Mouse (Mus musculus): ENCODE measurements at regions not wholly inside any gene's neighbourhood (a gene's known extent, or its start where the extent isn't known, plus 50 kb on each side); places are given as distances from the start of the nearest gene placed in this dataset.

- no peak overlapping the region for H3K4me3 ChIP-seq (replicated peaks; ENCODE audit: low read length)
- no peak overlapping the region for H3K27ac ChIP-seq
- H3K36me3 ChIP-seq (replicated peaks; ENCODE audit: control insufficient read depth, insufficient read depth) = no peaks in the 10 kb centered on the region
- no peaks in the 10 kb centered on the region for H3K9me3 ChIP-seq (ENCODE audit: control insufficient read depth, low read length)
- 88% methylated on average over 8 of the region's 8 CpGs for WGBS
- H3K4me1 ChIP-seq (replicated peaks; ENCODE audit: control insufficient read depth, insufficient read depth, low read length) = no peaks in the 10 kb centered on the region
- DNase-seq (ENCODE audit: low spot score) (no peak), ATAC-seq (ENCODE audit: low FRiP score) (no peak)
- H3K4me2 ChIP-seq (replicated peaks) = no peak overlapping the region
- H3K9ac ChIP-seq = no peak overlapping the region
- no peaks in the 10 kb centered on the region for H3K27me3 ChIP-seq (ENCODE audit: control insufficient read depth, insufficient read depth, low read length)
These were observed 259.2 kb upstream of the Csf3r start for GRCm38 (mm10) chr4:125765171-125765570.

- no peak overlapping the region for H3K4me3 ChIP-seq (replicated peaks; ENCODE audit: low read length)
- H3K27me3 ChIP-seq (ENCODE audit: control insufficient read depth, insufficient read depth, low read length) = peaks cover 2% of the 10 kb centered on the region; the same call in 1 of the 2 replicates
- WGBS = 88% methylated on average over 4 of the region's 4 CpGs
- ATAC-seq (ENCODE audit: low FRiP score) (no peak), DNase-seq (ENCODE audit: low spot score) (no peak)
- H3K9ac ChIP-seq = no peak overlapping the region
- no peak overlapping the region for H3K4me2 ChIP-seq (replicated peaks)
- no peaks in the 10 kb centered on the region for H3K36me3 ChIP-seq (replicated peaks; ENCODE audit: control insufficient read depth, insufficient read depth)
- no peak overlapping the region for H3K27ac ChIP-seq
- H3K9me3 ChIP-seq (ENCODE audit: control insufficient read depth, low read length) = no peaks in the 10 kb centered on the region
- peaks cover 15% of the 10 kb centered on the region; the same call in 1 of the 2 replicates for H3K4me1 ChIP-seq (replicated peaks; ENCODE audit: control insufficient read depth, insufficient read depth, low read length)
These were observed 247.2 kb upstream of the Csf3r start for GRCm38 (mm10) chr4:125777126-125777525.

GRCm38 (mm10) chr4:125780113-125780512 lies 244.2 kb upstream of the Csf3r start:
- 12% methylated on average over 4 of the region's 4 CpGs for WGBS
- ATAC-seq (ENCODE audit: low FRiP score) = no peak
- no peak overlapping the region for H3K4me3 ChIP-seq (replicated peaks; ENCODE audit: low read length)
- no peak overlapping the region for H3K4me2 ChIP-seq (replicated peaks)
- no peaks in the 10 kb centered on the region for H3K36me3 ChIP-seq (replicated peaks; ENCODE audit: control insufficient read depth, insufficient read depth)
- no peaks in the 10 kb centered on the region for H3K9me3 ChIP-seq (ENCODE audit: control insufficient read depth, low read length)
- no peak overlapping the region for H3K9ac ChIP-seq
- peaks cover 2% of the 10 kb centered on the region; the same call in 1 of the 2 replicates for H3K27me3 ChIP-seq (ENCODE audit: control insufficient read depth, insufficient read depth, low read length)
- DNase-seq (ENCODE audit: low spot score) = no peak
- no peak overlapping the region for H3K27ac ChIP-seq
- peaks cover 15% of the 10 kb centered on the region; the same call in 1 of the 2 replicates for H3K4me1 ChIP-seq (replicated peaks; ENCODE audit: control insufficient read depth, insufficient read depth, low read length)

DNA sequence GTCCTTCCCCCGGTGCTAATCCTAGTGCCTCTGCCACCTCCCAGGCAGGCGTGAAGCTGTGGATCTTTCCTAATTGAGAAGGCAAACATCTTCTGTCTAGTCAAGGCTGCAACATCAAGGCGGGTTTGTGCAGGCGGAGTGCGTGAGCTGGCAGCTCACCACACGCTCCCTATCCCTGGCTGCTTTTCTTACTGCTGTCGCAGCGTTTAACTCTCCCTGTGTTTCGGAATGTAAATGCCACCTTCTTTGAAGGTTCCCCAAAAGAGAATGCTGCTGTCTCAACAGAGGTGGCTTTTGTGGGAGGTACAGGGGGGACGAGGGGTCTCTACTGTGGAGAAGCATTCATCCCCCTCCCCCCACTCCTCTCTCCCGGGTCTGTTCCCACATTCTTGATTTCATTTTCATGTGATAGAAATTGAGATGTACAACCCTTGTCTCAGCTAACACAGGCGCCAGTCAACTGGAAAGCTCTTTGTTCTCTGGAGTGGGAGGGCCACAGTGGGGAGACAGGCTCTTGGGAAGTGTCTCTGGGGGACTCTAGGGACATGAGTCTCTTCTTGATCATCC lies 243.3 kb upstream of the Csf3r start:
- peaks cover 15% of the 10 kb centered on the region; the same call in 1 of the 2 replicates for H3K4me1 ChIP-seq (replicated peaks; ENCODE audit: control insufficient read depth, insufficient read depth, low read length)
- no peak overlapping the region for H3K4me2 ChIP-seq (replicated peaks)
- peak overlapping the region; percentile 25; the same call in 1 of the 2 replicates for H3K9ac ChIP-seq
- H3K27ac ChIP-seq = peak overlapping the region; percentile 54
- ATAC-seq (ENCODE audit: low FRiP score) (peak; percentile 37; the same call in 1 of the 2 replicates), DNase-seq (ENCODE audit: low spot score) (peak; percentile 52)
- 2% methylated on average over 12 of the region's 12 CpGs for WGBS
- H3K4me3 ChIP-seq (replicated peaks; ENCODE audit: low read length) = no peak overlapping the region
- H3K27me3 ChIP-seq (ENCODE audit: control insufficient read depth, insufficient read depth, low read length) = peaks cover 2% of the 10 kb centered on the region; the same call in 1 of the 2 replicates
- H3K9me3 ChIP-seq (ENCODE audit: control insufficient read depth, low read length) = no peaks in the 10 kb centered on the region
- H3K36me3 ChIP-seq (replicated peaks; ENCODE audit: control insufficient read depth, insufficient read depth) = no peaks in the 10 kb centered on the region

DNA sequence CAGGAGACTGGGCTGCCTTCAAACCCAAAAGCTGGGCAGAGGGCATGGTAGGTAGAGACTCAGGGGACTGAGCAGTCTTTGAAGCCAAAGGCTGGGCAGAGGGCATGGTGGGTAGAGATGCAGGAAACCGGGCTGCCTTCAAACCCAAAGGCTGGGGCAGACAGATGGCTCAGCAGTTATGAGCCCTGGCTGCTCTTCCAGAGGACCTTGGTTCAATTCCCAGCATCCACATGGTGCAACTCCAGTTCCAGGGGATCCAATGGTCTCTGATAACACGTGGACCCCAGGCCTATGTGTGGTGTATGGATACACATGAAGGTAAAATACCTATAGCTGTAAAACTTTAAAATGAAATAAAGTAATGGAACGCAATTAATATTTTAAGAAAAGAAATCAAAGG lies 242.0 kb upstream of the Csf3r start:
- Histone ChIP-seq H3K9me3 (ENCODE audit: control insufficient read depth, low read length) (no peaks in the 10 kb centered on the region), H3K27ac (no peak overlapping the region), H3K4me1 (replicated peaks; ENCODE audit: control insufficient read depth, insufficient read depth, low read length) (peaks cover 15% of the 10 kb centered on the region; the same call in 1 of the 2 replicates), H3K27me3 (ENCODE audit: control insufficient read depth, insufficient read depth, low read length) (peaks cover 2% of the 10 kb centered on the region; the same call in 1 of the 2 replicates), H3K9ac (no peak overlapping the region), H3K36me3 (replicated peaks; ENCODE audit: control insufficient read depth, insufficient read depth) (no peaks in the 10 kb centered on the region), H3K4me3 (replicated peaks; ENCODE audit: low read length) (no peak overlapping the region), H3K4me2 (replicated peaks) (no peak overlapping the region)
- ATAC-seq (ENCODE audit: low FRiP score) (no peak), DNase-seq (ENCODE audit: low spot score) (no peak)
- 86% methylated on average over 3 of the region's 3 CpGs for WGBS

DNA sequence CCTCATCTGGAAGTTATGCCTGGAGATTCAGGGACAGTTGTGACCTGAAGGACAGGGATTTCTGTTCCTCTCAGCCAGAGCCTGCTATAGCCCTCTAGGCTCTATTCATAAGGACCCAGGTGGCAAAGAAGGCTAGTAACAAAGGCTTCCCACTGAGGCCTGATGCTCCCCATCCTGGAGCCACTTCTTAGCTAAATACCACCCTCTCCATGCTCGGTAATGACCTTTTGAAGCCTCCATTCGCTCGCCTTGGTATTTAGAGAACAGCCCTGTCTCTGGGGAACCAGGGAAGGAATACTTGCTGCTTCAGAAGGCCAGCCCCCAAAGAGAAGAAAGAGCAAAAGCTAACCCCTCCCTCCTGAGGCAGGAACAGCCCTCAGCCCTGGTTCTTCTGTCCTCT lies 238.3 kb upstream of the Csf3r start:
- ATAC-seq (ENCODE audit: low FRiP score) (no peak), DNase-seq (ENCODE audit: low spot score) (no peak)
- Histone ChIP-seq H3K36me3 (replicated peaks; ENCODE audit: control insufficient read depth, insufficient read depth) (no peaks in the 10 kb centered on the region), H3K9ac (no peak overlapping the region), H3K27me3 (ENCODE audit: control insufficient read depth, insufficient read depth, low read length) (no peaks in the 10 kb centered on the region), H3K4me2 (replicated peaks) (no peak overlapping the region), H3K4me3 (replicated peaks; ENCODE audit: low read length) (no peak overlapping the region), H3K27ac (no peak overlapping the region), H3K9me3 (ENCODE audit: control insufficient read depth, low read length) (no peaks in the 10 kb centered on the region), H3K4me1 (replicated peaks; ENCODE audit: control insufficient read depth, insufficient read depth, low read length) (peaks cover 4% of the 10 kb centered on the region; the same call in 1 of the 2 replicates)
- 10% methylated on average over 3 of the region's 3 CpGs for WGBS

DNA sequence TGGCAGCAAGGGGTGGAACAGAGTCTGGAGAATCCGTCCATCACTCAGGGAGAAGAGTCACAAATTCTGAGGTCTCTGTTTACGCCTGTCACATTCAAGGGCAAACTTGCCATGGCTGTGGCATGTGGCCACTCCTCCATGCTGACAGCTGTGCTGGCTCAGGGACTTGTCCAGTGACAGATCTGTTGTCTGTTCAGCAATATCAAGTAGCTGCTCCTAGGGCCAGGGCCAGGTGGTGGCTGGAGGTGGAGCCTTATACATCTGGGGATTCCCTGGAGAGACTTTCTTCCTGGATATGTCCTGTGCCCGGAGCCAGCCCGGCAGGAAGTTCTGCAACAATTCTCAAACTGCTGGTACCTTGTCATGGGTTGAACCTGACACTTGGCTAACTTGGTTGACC lies 229.7 kb upstream of the Csf3r start:
- DNase-seq (ENCODE audit: low spot score) = no peak
- 90% methylated on average over 4 of the region's 4 CpGs for WGBS
- H3K27me3 ChIP-seq (ENCODE audit: control insufficient read depth, insufficient read depth, low read length) = no peaks in the 10 kb centered on the region

GRCm38 (mm10) chr4:125807923-125808322 lies 216.4 kb upstream of the Csf3r start:
- 86% methylated on average over 4 of the region's 4 CpGs for WGBS
- Histone ChIP-seq H3K27ac (no peak overlapping the region), H3K36me3 (replicated peaks; ENCODE audit: control insufficient read depth, insufficient read depth) (no peaks in the 10 kb centered on the region), H3K4me2 (replicated peaks) (no peak overlapping the region), H3K4me1 (replicated peaks; ENCODE audit: control insufficient read depth, insufficient read depth, low read length) (peaks cover 15% of the 10 kb centered on the region; the same call in 1 of the 2 replicates), H3K9ac (no peak overlapping the region), H3K4me3 (replicated peaks; ENCODE audit: low read length) (no peak overlapping the region), H3K27me3 (ENCODE audit: control insufficient read depth, insufficient read depth, low read length) (no peaks in the 10 kb centered on the region), H3K9me3 (ENCODE audit: control insufficient read depth, low read length) (no peaks in the 10 kb centered on the region)
- ATAC-seq (ENCODE audit: low FRiP score) = no peak
- no peak for DNase-seq (ENCODE audit: low spot score)

More for the DNA sequence above, 229.7 kb upstream of the Csf3r start:
- Histone ChIP-seq H3K4me3 (replicated peaks; ENCODE audit: low read length) (no peak overlapping the region), H3K27ac (no peak overlapping the region), H3K4me2 (replicated peaks) (no peak overlapping the region), H3K9ac (no peak overlapping the region), H3K9me3 (ENCODE audit: control insufficient read depth, low read length) (no peaks in the 10 kb centered on the region), H3K36me3 (replicated peaks; ENCODE audit: control insufficient read depth, insufficient read depth) (no peaks in the 10 kb centered on the region), H3K4me1 (replicated peaks; ENCODE audit: control insufficient read depth, insufficient read depth, low read length) (no peaks in the 10 kb centered on the region)
- no peak for ATAC-seq (ENCODE audit: low FRiP score)

GRCm38 (mm10) chr4:125809446-125810108 lies 214.8 kb upstream of the Csf3r start:
- H3K4me1 ChIP-seq (replicated peaks; ENCODE audit: control insufficient read depth, insufficient read depth, low read length) = peaks cover 15% of the 10 kb centered on the region; the same call in 1 of the 2 replicates
- ATAC-seq (ENCODE audit: low FRiP score) (0 out of 2 replicates have a peak, but pooled peaks have one; percentile 17), DNase-seq (ENCODE audit: low spot score) (peak; percentile 36)
- peak overlapping the region; percentile 53 for H3K27ac ChIP-seq
- H3K4me3 ChIP-seq (replicated peaks; ENCODE audit: low read length) = no peak overlapping the region
- 13% methylated on average over 8 of the region's 9 CpGs for WGBS
- no peak overlapping the region for H3K4me2 ChIP-seq (replicated peaks)
- no peaks in the 10 kb centered on the region for H3K36me3 ChIP-seq (replicated peaks; ENCODE audit: control insufficient read depth, insufficient read depth)
- no peak overlapping the region for H3K9ac ChIP-seq
- H3K27me3 ChIP-seq (ENCODE audit: control insufficient read depth, insufficient read depth, low read length) = no peaks in the 10 kb centered on the region
- H3K9me3 ChIP-seq (ENCODE audit: control insufficient read depth, low read length) = no peaks in the 10 kb centered on the region
